Mouse (Mus musculus) heart, adult 8-10 months (tissue): Measurements from ENCODE around the gene Cpeb2. TPM values are rescaled to one million over a fixed set of nuclear protein-coding genes. Genes with fewer than 3 reads are reported as not detected.

Source experiments
- DNase-seq: peaks from one replicate; pipeline ENCODE4 v3.0.0; 2022; ENCODE audit warnings: low spot score
- total RNA-seq, 4 experiments: library from RNA; stranded (reverse); gene quantifications; 2 replicates each; pipeline ENCODE4 v1.2.4; 2022

Cpeb2 gene
- total RNA-seq, 4 experiments from 2014 or later = 23.5 to 27.8 (median 26.2) TPM

DNA sequence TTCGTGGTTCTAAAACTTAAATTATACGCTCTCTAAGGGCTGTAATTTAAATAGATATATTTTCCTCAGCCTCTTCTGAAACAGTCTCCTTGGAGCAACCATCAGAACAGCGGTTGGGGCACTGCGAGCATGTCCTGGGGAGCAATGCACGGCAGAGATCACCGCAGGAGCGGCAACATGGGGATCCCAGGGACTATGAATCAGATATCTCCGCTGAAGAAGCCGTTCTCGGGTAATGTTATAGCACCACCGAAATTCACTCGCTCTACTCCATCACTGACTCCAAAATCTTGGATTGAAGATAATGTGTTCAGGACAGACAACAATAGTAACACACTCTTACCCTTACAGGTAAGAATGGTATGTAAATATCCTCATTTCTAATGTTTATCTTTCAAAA lies 4.3 kb downstream of the Cpeb2 start:
- DNase-seq = no peak

GRCm38 (mm10) chr5:43239141-43239835 lies 6.3 kb downstream of the Cpeb2 start:
- no peak for DNase-seq

- no peak for DNase-seq
Measured at GRCm38 (mm10) chr5:43240729-43241128, 7.8 kb downstream of the Cpeb2 start.

GRCm38 (mm10) chr5:43246236-43246635 lies 13.3 kb downstream of the Cpeb2 start:
- DNase-seq = no peak

DNA sequence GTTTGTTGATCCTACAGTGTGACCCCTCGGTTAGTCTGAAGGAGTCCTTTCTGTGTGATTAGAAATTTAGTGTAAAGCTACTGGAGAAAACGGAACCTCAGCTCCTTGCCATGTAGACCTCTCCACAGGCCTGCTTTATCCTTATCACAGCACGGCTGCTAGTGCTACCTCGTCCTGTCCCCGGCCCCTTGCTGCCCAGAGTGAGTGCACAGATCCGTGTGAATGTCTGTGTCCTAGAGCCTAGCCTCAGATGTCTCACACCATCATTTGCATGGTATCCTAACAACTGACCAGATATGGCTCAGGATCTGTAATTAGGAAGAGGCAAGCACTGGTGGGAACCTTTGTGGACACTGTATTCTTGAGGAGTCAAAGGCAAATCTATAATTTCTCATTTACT lies 14.0 kb downstream of the Cpeb2 start:
- no peak for DNase-seq

- DNase-seq = no peak
Measured at GRCm38 (mm10) chr5:43248001-43248430, 15.0 kb downstream of the Cpeb2 start.

- no peak for DNase-seq
Measured at GRCm38 (mm10) chr5:43257490-43257889, 24.5 kb downstream of the Cpeb2 start.

GRCm38 (mm10) chr5:43258472-43259142 lies 25.6 kb downstream of the Cpeb2 start:
- DNase-seq = no peak

GRCm38 (mm10) chr5:43261814-43262213 lies 28.8 kb downstream of the Cpeb2 start:
- DNase-seq = no peak

GRCm38 (mm10) chr5:43263951-43264350 lies 31.0 kb downstream of the Cpeb2 start:
- DNase-seq = no peak

DNA sequence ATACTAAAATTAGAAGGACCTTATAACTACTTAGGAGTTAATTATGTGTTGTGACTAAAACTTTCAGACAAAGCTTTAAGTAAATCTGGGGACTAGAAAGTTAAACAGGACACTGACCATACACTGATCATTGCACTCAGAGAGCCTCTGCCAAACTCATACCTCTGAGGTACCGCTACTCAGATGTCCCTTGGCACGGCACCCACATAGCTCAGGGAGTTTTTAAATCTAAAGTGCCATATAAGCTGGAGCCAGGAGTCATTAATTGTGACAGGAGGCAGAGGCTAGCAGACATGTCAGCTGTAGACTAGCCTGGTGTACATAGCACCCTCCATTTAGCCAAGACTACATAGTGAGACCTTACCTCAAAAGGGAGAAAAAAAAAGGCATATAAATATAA lies 31.7 kb downstream of the Cpeb2 start:
- no peak for DNase-seq

- DNase-seq = no peak
Measured at GRCm38 (mm10) chr5:43277982-43278381, 45.0 kb downstream of the Cpeb2 start.

DNA sequence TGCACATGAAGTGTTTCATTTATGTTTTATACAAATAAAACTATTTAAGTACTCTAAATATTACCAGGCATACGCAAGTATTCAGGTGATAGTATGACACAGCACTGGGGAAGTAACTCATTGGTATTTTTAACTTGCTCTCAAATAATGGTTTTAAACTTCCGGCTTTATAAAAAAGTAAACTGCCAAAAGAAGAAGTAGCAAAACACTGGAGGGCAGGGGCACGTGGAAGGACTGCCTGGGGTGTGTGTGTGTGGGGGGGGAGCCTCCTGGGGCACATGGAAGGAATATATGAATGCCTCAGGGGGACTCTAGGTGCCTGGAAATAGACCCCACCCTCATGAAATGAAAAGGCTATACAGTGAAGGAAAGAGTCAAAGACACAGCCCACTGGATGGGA lies 46.8 kb downstream of the Cpeb2 start:
- no peak for DNase-seq

- no peak for DNase-seq
Measured at GRCm38 (mm10) chr5:43285756-43286155, 52.8 kb downstream of the Cpeb2 start.

GRCm38 (mm10) chr5:43289752-43290446 lies 56.9 kb downstream of the Cpeb2 start:
- DNase-seq = no peak

DNA sequence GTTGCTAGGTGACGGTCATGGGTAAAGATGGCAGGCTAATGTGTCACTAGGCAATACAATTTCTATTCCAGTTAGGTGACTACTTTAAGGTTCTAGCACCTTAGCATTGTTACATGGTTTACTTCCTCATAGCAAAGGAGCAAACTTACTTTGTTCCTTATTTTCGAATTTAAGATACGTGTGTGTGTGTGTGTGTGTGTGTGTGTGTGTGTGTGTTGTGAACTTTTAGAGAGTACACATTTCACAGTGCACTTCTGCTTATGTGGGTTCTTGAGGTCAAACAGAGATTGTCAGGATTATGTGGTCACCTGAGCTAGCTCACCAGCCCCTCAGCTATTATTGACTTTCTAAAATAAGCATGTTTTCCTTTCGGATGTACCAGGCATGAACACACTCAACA lies 60.2 kb downstream of the Cpeb2 start:
- no peak for DNase-seq

- DNase-seq = peak; percentile 11
Measured at GRCm38 (mm10) chr5:43297459-43297858, 64.5 kb downstream of the Cpeb2 start.

GRCm38 (mm10) chr5:43298975-43299374 lies 66.0 kb downstream of the Cpeb2 start:
- no peak for DNase-seq

GRCm38 (mm10) chr5:43300076-43300475 lies 67.1 kb downstream of the Cpeb2 start:
- DNase-seq = no peak

DNA sequence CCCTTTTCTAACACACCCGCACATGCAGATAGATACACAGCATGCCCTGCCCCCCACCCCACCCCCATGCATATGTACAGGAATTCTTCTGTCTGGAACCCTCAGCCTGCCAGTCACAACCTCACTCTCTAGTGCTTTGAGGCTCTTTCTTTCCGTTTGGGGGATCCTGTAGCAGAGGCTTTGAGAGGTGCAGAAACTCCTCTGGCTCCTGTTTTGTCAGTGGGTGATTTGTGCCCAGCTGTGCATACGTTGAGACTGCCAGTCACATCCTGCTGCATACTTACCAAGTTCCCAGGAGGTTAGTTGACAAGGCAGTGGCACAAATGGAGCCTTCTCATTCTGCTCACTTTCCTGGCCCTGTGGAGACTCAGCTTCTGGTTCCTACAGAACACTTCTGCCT lies 68.0 kb downstream of the Cpeb2 start:
- DNase-seq = no peak

DNA sequence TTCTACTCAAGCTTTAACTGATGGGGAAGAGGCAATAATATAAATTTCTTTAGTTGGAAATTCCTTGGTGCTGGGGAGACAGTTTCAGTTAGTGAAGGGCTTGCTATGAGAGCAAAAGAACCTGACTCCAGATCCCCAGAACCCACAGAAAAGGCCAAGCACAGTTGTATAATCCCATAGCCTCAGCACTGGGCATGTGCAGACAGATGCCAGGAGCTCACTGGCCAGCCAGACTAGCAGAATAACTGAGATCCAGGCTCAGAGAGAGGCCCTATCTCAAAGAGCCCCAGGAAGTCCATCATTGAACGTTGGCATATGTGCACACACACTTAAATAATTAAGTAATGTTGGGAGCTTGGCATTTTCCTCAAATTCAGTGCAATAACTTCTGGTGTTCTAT lies 70.5 kb downstream of the Cpeb2 start:
- DNase-seq = no peak

- no peak for DNase-seq
Measured at GRCm38 (mm10) chr5:43305449-43305848, 72.5 kb downstream of the Cpeb2 start.

DNA sequence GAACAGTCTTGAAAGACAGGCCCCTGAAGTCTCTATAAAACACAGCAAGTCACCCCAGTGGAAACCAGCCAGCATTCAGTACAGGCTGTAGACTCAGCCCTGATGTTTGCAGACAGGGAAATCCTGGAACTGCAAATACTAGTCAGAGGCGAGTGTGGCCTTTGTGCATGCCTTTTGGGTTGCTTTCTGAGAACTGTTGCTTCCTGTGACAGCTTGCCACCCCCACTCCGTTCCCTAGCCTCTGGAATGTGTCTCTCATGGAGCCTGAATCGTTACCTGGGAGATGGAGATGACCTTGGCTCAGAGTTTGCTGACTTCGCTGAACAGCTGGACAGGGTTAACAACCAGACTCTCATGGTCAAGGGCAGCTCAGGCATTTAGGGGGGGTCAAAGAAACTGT lies 77.0 kb downstream of the Cpeb2 start:
- no peak for DNase-seq
